In genomic region chr5:139933476-139933875, GRCm38 (mm10) we compare ENCODE assay signal across 8 mouse cellular contexts. TPM values are rescaled to one million over a fixed set of nuclear protein-coding genes. Genes with fewer than 3 reads are reported as not detected.
A peak's percentile ranks its signal among the peaks of the same experiment; 100 is the strongest.
DNase-seq lines count a peak whose midpoint lies in the region; ATAC-seq and TF ChIP-seq lines count a peak whose summit lies in the region.

No protein-coding gene starts in this region.

- H3K79me2 ChIP-seq in heart, adult 2 months (replicated peaks; ENCODE audit: control insufficient read depth, insufficient read depth, low read length) = no peaks in the 10 kb centered on the region

- H3K4me3 ChIP-seq in heart, adult 2 months = no peak overlapping the region
- no peak overlapping the region for H3K4me3 ChIP-seq in thymus, adult 2 months (ENCODE audit: control insufficient read depth, insufficient read depth, low read length)

- H3K9ac ChIP-seq in heart, adult 2 months (ENCODE audit: low read depth, low read length) = no peak overlapping the region

- no peaks in the 10 kb centered on the region; the same call in 1 of the 2 replicates for H3K27me3 ChIP-seq in heart, adult 2 months (ENCODE audit: control insufficient read depth, insufficient read depth, low read length)
- H3K27me3 ChIP-seq in thymus, adult 2 months (ENCODE audit: control insufficient read depth, insufficient read depth, low read length) = no peaks in the 10 kb centered on the region; the same call in 1 of the 2 replicates

- H3K27ac ChIP-seq in heart, adult 2 months = no peak overlapping the region
- H3K27ac ChIP-seq in thymus, adult 2 months (ENCODE audit: control insufficient read depth, insufficient read depth, low read length) = no peak overlapping the region

- H3K36me3 ChIP-seq in heart, adult 2 months (ENCODE audit: control insufficient read depth, insufficient read depth, low read length) = no peaks in the 10 kb centered on the region
- H3K36me3 ChIP-seq in thymus, adult 2 months (ENCODE audit: control insufficient read depth, insufficient read depth, low read length) = no peaks in the 10 kb centered on the region

- 42% methylated on average over 7 of the region's 7 CpGs for WGBS in heart, adult 2 months
- 45% methylated on average over 7 of the region's 7 CpGs for WGBS in thymus, adult 2 months

- intact Hi-C loops in heart, adult 2 months (cut with DNase I) = loop anchor here (2.0 kb wide), 1 partner anchor 95 kb away; no protein-coding TSS in a partner anchor

- TF ChIP-seq EP300 in heart, adult 2 months (IDR thresholded peaks at IDR 0.05; ENCODE audit: insufficient read depth, low read depth, low read length) = no peak

- ATAC-seq in granulocyte monocyte progenitor cell, adult 5-6 weeks (replicated peaks; ENCODE audit: poor library complexity, severe bottlenecking) = peak; percentile 45; the same call in 1 of the 2 replicates

- peaks cover 2% of the 10 kb centered on the region for H3K4me1 ChIP-seq in heart, adult 2 months (ENCODE audit: control insufficient read depth, insufficient read depth, low read length)
- peaks cover 27% of the 10 kb centered on the region for H3K4me1 ChIP-seq in thymus, adult 2 months (replicated peaks; ENCODE audit: control insufficient read depth, insufficient read depth, low read length)

- DNase-seq in heart, adult 2 months = peak in 1 of 2 experiments; percentile 57
- DNase-seq in heart, adult 9 months (ENCODE audit: low spot score in 2 of 2) = no peak
- DNase-seq in thymus, adult 2 months = peak; percentile 59
- DNase-seq in thymus, adult 18-20 months = no peak
- DNase-seq in lung, postnatal 25 days (ENCODE audit: low spot score) = peak; percentile 72
- no peak for DNase-seq in urinary bladder, adult 2 months (ENCODE audit: low spot score)
- no peak for DNase-seq in ovary, adult 18-20 months (ENCODE audit: low spot score)

- peak; percentile 76 for TF ChIP-seq CTCF in heart, adult 2 months (IDR thresholded peaks at IDR 0.05)
- TF ChIP-seq CTCF in thymus, adult 2 months (IDR thresholded peaks at IDR 0.05; ENCODE audit: borderline replicate concordance, control insufficient read depth, extremely low read depth, insufficient read depth, low read length, poor library complexity) = peak; percentile 82

- TF ChIP-seq POLR2A in heart, adult 2 months (IDR thresholded peaks at IDR 0.05; ENCODE audit: insufficient read depth, low read depth, low read length) = no peak
- TF ChIP-seq POLR2A in thymus, adult 2 months (IDR thresholded peaks at IDR 0.05; ENCODE audit: control insufficient read depth, extremely low read depth, insufficient read depth, low read length, poor library complexity) = no peak

RNA-seq across cellular contexts. Expression of gene Elfn1, which starts 25.7 kb away (rescaled TPM):
- total RNA-seq in heart, adult 2 months (2021) = under 1 TPM in 1 of 2 experiments, not detected in 1; 0.14 TPM
- polyA plus RNA-seq in heart, adult 2 months (2012; rRNA removed) = 0.18 and 0.25 TPM in 2 replicates
- 0.77 and 0.96 TPM in 2 replicates for polyA plus RNA-seq in thymus, adult 2 months (2012; rRNA removed)
- total RNA-seq in granulocyte monocyte progenitor cell, adult 5-6 weeks (2014; fragmentation: Nextera tagmentation) = not detected in 2 replicates
- not detected in 2 replicates for total RNA-seq in granulocyte monocyte progenitor cell, adult 5-6 weeks (2017)
- 1.7 and 2.3 TPM in 2 replicates for polyA plus RNA-seq in urinary bladder, adult 2 months (2012; rRNA removed)

Comparison
In these comparisons a context has a peak if more than half of its experiments do, and no peak if none do; other contexts are left out.
1. DNase-seq: peak in thymus, adult 2 months (single experiment) and lung, postnatal 25 days (single experiment); none in heart, adult 9 months (0 of 2), thymus, adult 18-20 months (0 of 2), urinary bladder, adult 2 months (single experiment) and ovary, adult 18-20 months (single experiment).